Mouse (Mus musculus) cerebellum, adult 9-10 months (tissue): Measurements from ENCODE around the gene AY358078.
"Not testable (repeated sequence)": the region's sequence is repeated elsewhere in the genome, so short reads cannot be mapped to it uniquely, and the experiment has no call there.

Experiments
- DNase-seq: peaks from one replicate; pipeline ENCODE4 v3.0.0; 2022

Gene AY358078

GRCm38 (mm10) chr14:51799746-51800145 lies at the start of gene AY358078:
Gene AY358078 (plus strand): TSS chr14:51800046.
- DNase-seq: no peak

- no peak for DNase-seq
Observed at GRCm38 (mm10) chr14:51755944-51756343, 43.9 kb upstream of the AY358078 start.

GRCm38 (mm10) chr14:51771378-51771777 lies 28.5 kb upstream of the AY358078 start:
- DNase-seq: peak; percentile 33

- no peak for DNase-seq
Observed at GRCm38 (mm10) chr14:51773490-51773889, 26.4 kb upstream of the AY358078 start, which contains the start of gene Ang4. Gene Ang4 (minus strand): TSS chr14:51773590.

GRCm38 (mm10) chr14:51777791-51778190 lies 22.1 kb upstream of the AY358078 start:
- no peak for DNase-seq

GRCm38 (mm10) chr14:51778865-51779481 lies 20.9 kb upstream of the AY358078 start:
- DNase-seq: no peak

- DNase-seq: no peak
Observed at GRCm38 (mm10) chr14:51786335-51786734, 13.5 kb upstream of the AY358078 start.

- no peak for DNase-seq
Observed at GRCm38 (mm10) chr14:51787061-51787460, 12.8 kb upstream of the AY358078 start.

GRCm38 (mm10) chr14:51789196-51789595 lies 10.7 kb upstream of the AY358078 start:
- DNase-seq: no peak

- DNase-seq: no peak
Observed at GRCm38 (mm10) chr14:51794106-51794505, 5.7 kb upstream of the AY358078 start.

GRCm38 (mm10) chr14:51826625-51827024 lies 26.8 kb downstream of the AY358078 start:
- no peak for DNase-seq

- DNase-seq: not testable (repeated sequence)
Observed at GRCm38 (mm10) chr14:51827842-51828241, 28.0 kb downstream of the AY358078 start.

- no peak for DNase-seq
Observed at GRCm38 (mm10) chr14:51829188-51829587, 29.3 kb downstream of the AY358078 start.

- not testable (repeated sequence) for DNase-seq
Observed at GRCm38 (mm10) chr14:51838480-51838879, 38.6 kb downstream of the AY358078 start.

GRCm38 (mm10) chr14:51842250-51842649 lies 42.4 kb downstream of the AY358078 start:
- no peak for DNase-seq

GRCm38 (mm10) chr14:51842781-51843180 lies 42.9 kb downstream of the AY358078 start:
- no peak for DNase-seq

- no peak for DNase-seq
Observed at GRCm38 (mm10) chr14:51843882-51844281, 44.0 kb downstream of the AY358078 start.

GRCm38 (mm10) chr14:51846566-51846965 lies 46.7 kb downstream of the AY358078 start:
- no peak for DNase-seq

GRCm38 (mm10) chr14:51851006-51851405 lies 51.2 kb downstream of the AY358078 start:
- DNase-seq: not testable (repeated sequence)

- DNase-seq: no peak
Observed at GRCm38 (mm10) chr14:51853399-51853798, 53.6 kb downstream of the AY358078 start, which contains the start of gene Ear6. Gene Ear6 (plus strand): TSS chr14:51853699.

- DNase-seq: not testable (repeated sequence)
Observed at GRCm38 (mm10) chr14:51855280-51855679, 55.4 kb downstream of the AY358078 start.

- DNase-seq: not testable (repeated sequence)
Observed at GRCm38 (mm10) chr14:51863603-51864002, 63.8 kb downstream of the AY358078 start.

GRCm38 (mm10) chr14:51870756-51871155 lies 70.9 kb downstream of the AY358078 start:
- DNase-seq: no peak

- DNase-seq: no peak
Observed at GRCm38 (mm10) chr14:51871741-51872140, 71.9 kb downstream of the AY358078 start.
